Mouse (Mus musculus) midbrain, embryonic 15.5 days (tissue): ENCODE results near the gene Mark4. TPM values are rescaled to one million over a fixed set of nuclear protein-coding genes. Genes with fewer than 3 reads are reported as not detected.
A peak's percentile ranks its signal among the peaks of the same experiment; 100 is the strongest.

Experiments
- ATAC-seq: fragments of 200-750 bp; cut with Nextera tagmentation; replicated peaks from 2 replicates; pipeline ENCODE4 v1.8.0; 2017; ENCODE audit warnings: moderate TSS enrichment
- H3K27ac ChIP-seq: fragments of 300-500 bp; sonication (generic); 2 replicates; pipeline ENCODE4 v1.5.1; 2015; ENCODE audit warnings: mild to moderate bottlenecking, inconsistent platforms
- H3K27me3 ChIP-seq: fragments of 300-500 bp; sonication (generic); replicated peaks from 2 replicates; pipeline ENCODE4 v1.6.1; 2015; ENCODE audit warnings: inconsistent platforms
- H3K36me3 ChIP-seq: fragments of 300-500 bp; sonication (generic); replicated peaks from 2 replicates; pipeline ENCODE4 v1.6.1; 2015; ENCODE audit warnings: inconsistent platforms
- H3K4me1 ChIP-seq: fragments of 300-500 bp; sonication (generic); 2 replicates; pipeline ENCODE4 v1.6.1; 2015; ENCODE audit warnings: inconsistent platforms
- H3K4me2 ChIP-seq: fragments of 300-500 bp; sonication (generic); 2 replicates; pipeline ENCODE4 v1.6.1; 2015; ENCODE audit warnings: inconsistent platforms, mild to moderate bottlenecking, moderate library complexity
- H3K4me3 ChIP-seq: fragments of 300-500 bp; sonication (generic); 2 replicates; pipeline ENCODE4 v1.5.1; 2015; ENCODE audit warnings: mild to moderate bottlenecking, inconsistent platforms
- H3K9ac ChIP-seq: fragments of 300-500 bp; sonication (generic); 2 replicates; pipeline ENCODE4 v1.6.1; 2015; ENCODE audit warnings: mild to moderate bottlenecking, inconsistent platforms
- H3K9me3 ChIP-seq: fragments of 300-500 bp; sonication (generic); 2 replicates; pipeline ENCODE4 v1.6.1; 2016; ENCODE audit warnings: inconsistent platforms
- WGBS: fragments of 180-500 bp; shearing (Covaris S2); methylation state at CpG from one replicate; pipeline ENCODE4 v1.1.7; 2015; ENCODE audit warnings: mixed read lengths; 5-methylcytosine and 5-hydroxymethylcytosine counted together
- microRNA counts: library from miRNA; unstranded; fragments of <30 nt; microRNA quantifications from one replicate; lab custom pipeline; 2016
- microRNA-seq: library from miRNA; unstranded; fragments of <30 nt; microRNA quantifications from one replicate; pipeline ENCODE4, GENCODE M21; 2016
- polyA plus RNA-seq: library from polyadenylated mRNA; unstranded; fragments of >200 nt; fragmentation: Nextera tagmentation; extraction: Ambion mirVana; gene quantifications from 2 replicates; pipeline ENCODE4 v1.2.1, GENCODE M21; 2015

Gene Mark4
- polyA plus RNA-seq, 1 experiment from 2014 or later, result 20.6 TPM

DNA sequence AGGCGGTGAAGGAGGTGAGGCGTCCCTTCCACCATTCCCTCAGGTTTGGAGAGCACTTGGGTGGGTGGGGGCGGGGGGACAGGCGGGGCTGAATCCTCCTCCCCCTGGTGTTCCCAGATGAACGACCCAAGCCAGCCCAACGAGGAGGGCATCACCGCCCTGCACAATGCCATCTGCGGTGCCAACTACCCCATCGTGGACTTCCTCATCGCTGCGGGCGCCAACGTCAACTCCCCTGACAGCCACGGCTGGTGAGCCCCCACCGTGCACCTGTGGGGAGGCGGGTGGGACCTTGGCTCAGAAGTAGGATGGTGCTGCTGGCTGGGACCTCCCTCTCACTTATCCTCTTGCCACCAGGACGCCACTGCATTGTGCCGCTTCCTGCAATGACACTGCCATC lies 83.3 kb downstream of the Mark4 start:
- 78% methylated on average over 18 of the region's 18 CpGs for WGBS
- ATAC-seq, result 0 out of 2 replicates have a peak, but pooled peaks have one; percentile 7
- H3K4me3 ChIP-seq, result no peak overlapping the region
- no peak overlapping the region for H3K4me2 ChIP-seq
- no peaks in the 10 kb centered on the region for H3K9me3 ChIP-seq
- H3K4me1 ChIP-seq, result no peaks in the 10 kb centered on the region; the same call in 1 of the 2 replicates
- no peak overlapping the region for H3K27ac ChIP-seq
- no peak overlapping the region for H3K9ac ChIP-seq
- H3K36me3 ChIP-seq, result no peaks in the 10 kb centered on the region
- H3K27me3 ChIP-seq, result no peaks in the 10 kb centered on the region

MicroRNAs within 50 kb of the gene (microRNA counts, 519-probe panel; counts per million panel counts)
- microRNA mmu-miR-343 (lab: Ali Mortazavi, UCI), result not detected

Small RNAs within 50 kb of the gene (microRNA-seq; reads per million reads assigned to microRNA genes)
- not detected for gene Mir343

Other genes starting within 250 kb of the Mark4 start
- 3.5 and 4.0 TPM in 2 replicates for gene Gpr4, start 246.3 kb downstream of the Mark4 start, polyA plus RNA-seq
- 37.9 and 41.1 TPM in 2 replicates for gene Opa3, start 230.5 kb downstream of the Mark4 start, polyA plus RNA-seq
- 35.9 and 37.4 TPM in 2 replicates for gene Vasp, start 187.0 kb downstream of the Mark4 start, polyA plus RNA-seq
- gene Ppm1n, start 178.8 kb downstream of the Mark4 start, polyA plus RNA-seq, result 1.1 and 1.7 TPM in 2 replicates
- 112 and 121 TPM in 2 replicates for gene Rtn2, start 176.2 kb downstream of the Mark4 start, polyA plus RNA-seq
- 0.08 TPM in 1 of 2 replicates, not detected in the other for gene Fosb, start 148.8 kb downstream of the Mark4 start, polyA plus RNA-seq
- 80.2 and 83.3 TPM in 2 replicates for gene Ercc1, start 114.0 kb downstream of the Mark4 start, polyA plus RNA-seq
- 22.0 and 25.1 TPM in 2 replicates for gene Cd3eap, start 99.3 kb downstream of the Mark4 start, polyA plus RNA-seq
- gene Ppp1r13l, start 99.1 kb downstream of the Mark4 start, polyA plus RNA-seq, result 2.1 and 2.5 TPM in 2 replicates
- gene Ercc2, start 76.8 kb downstream of the Mark4 start, polyA plus RNA-seq, result 29.7 and 33.0 TPM in 2 replicates
- 1.4 and 1.5 TPM in 2 replicates for gene Klc3, start 54.7 kb downstream of the Mark4 start, polyA plus RNA-seq
- gene Ckm, start 54.0 kb downstream of the Mark4 start, polyA plus RNA-seq, result not detected in 2 replicates
- gene Exoc3l2, start 4.5 kb upstream of the Mark4 start, polyA plus RNA-seq, result 0.17 and 0.57 TPM in 2 replicates
- 4.8 and 5.0 TPM in 2 replicates for gene Bloc1s3, start 49.5 kb upstream of the Mark4 start, polyA plus RNA-seq
- 38.3 and 39.1 TPM in 2 replicates for gene Trappc6a, start 49.6 kb upstream of the Mark4 start, polyA plus RNA-seq
- 0.74 and 0.95 TPM in 2 replicates for gene Nkpd1, start 59.0 kb upstream of the Mark4 start, polyA plus RNA-seq
- 44.0 and 48.3 TPM in 2 replicates for gene Ppp1r37, start 104.3 kb upstream of the Mark4 start, polyA plus RNA-seq
- gene Zfp296, start 118.5 kb upstream of the Mark4 start, polyA plus RNA-seq, result 0.25 and 0.26 TPM in 2 replicates
- 142 and 155 TPM in 2 replicates for gene Gemin7, start 118.8 kb upstream of the Mark4 start, polyA plus RNA-seq
- gene Clasrp, start 145.7 kb upstream of the Mark4 start, polyA plus RNA-seq, result 67.2 and 69.1 TPM in 2 replicates
- 5.5 and 5.9 TPM in 2 replicates for gene Relb, start 170.6 kb upstream of the Mark4 start, polyA plus RNA-seq
- gene Clptm1, start 206.2 kb upstream of the Mark4 start, polyA plus RNA-seq, result 129 and 135 TPM in 2 replicates
- 1.2 TPM in 1 of 2 replicates, not detected in the other for gene Apoc2, start 219.1 kb upstream of the Mark4 start, polyA plus RNA-seq
- gene Gm44805, start 222.6 kb upstream of the Mark4 start, polyA plus RNA-seq, result not detected in 2 replicates
- not detected in 2 replicates for gene Apoc4, start 222.7 kb upstream of the Mark4 start, polyA plus RNA-seq
- gene Apoc1, start 233.8 kb upstream of the Mark4 start, polyA plus RNA-seq, result 1.5 and 1.6 TPM in 2 replicates
- gene Apoe, start 240.4 kb upstream of the Mark4 start, polyA plus RNA-seq, result 385 and 514 TPM in 2 replicates